Mouse (Mus musculus) liver, embryonic 11.5 days (tissue): ENCODE results near the gene Atp6v0e. TPM values are rescaled to one million over a fixed set of nuclear protein-coding genes. Genes with fewer than 3 reads are reported as not detected.

Experiments
- ATAC-seq: fragments of 200-750 bp; cut with Nextera tagmentation; replicated peaks from 2 replicates; pipeline ENCODE4 v1.8.0; 2017; ENCODE audit warnings: moderate number of reproducible peaks, mild to moderate bottlenecking, moderate TSS enrichment, moderate library complexity; ENCODE audit not compliant: low FRiP score
- DNase-seq: peaks from one replicate; pipeline ENCODE4 v3.0.0-alpha.2; 2017; ENCODE audit warnings: low spot score
- H3K27ac ChIP-seq: fragments of 300-500 bp; sonication (generic); 2 replicates; pipeline ENCODE4 v1.5.1; 2014; ENCODE audit warnings: mild to moderate bottlenecking, low read depth, low read length, control low read depth
- H3K27me3 ChIP-seq: fragments of 300-500 bp; sonication (generic); replicated peaks from 2 replicates; pipeline ENCODE4 v1.6.1; 2014; ENCODE audit warnings: low read length, mixed read lengths; ENCODE audit not compliant: control insufficient read depth, insufficient read depth
- H3K36me3 ChIP-seq: fragments of 300-500 bp; sonication (generic); 2 replicates; pipeline ENCODE4 v1.6.1; 2014; ENCODE audit warnings: mild to moderate bottlenecking, low read length, moderate library complexity, mixed read lengths; ENCODE audit not compliant: control insufficient read depth, insufficient read depth
- H3K4me1 ChIP-seq: fragments of 300-500 bp; sonication (generic); replicated peaks from 2 replicates; pipeline ENCODE4 v1.6.1; 2014; ENCODE audit warnings: low read length, mixed read lengths; ENCODE audit not compliant: control insufficient read depth, insufficient read depth
- H3K4me2 ChIP-seq: fragments of 300-500 bp; sonication (generic); 2 replicates; pipeline ENCODE4 v1.6.1; 2014; ENCODE audit warnings: mild to moderate bottlenecking, control low read depth, moderate library complexity
- H3K4me3 ChIP-seq: fragments of 300-500 bp; sonication (generic); 2 replicates; pipeline ENCODE4 v1.5.1; 2014; ENCODE audit warnings: low read depth, low read length, control low read depth
- H3K9ac ChIP-seq: fragments of 300-500 bp; sonication (generic); 2 replicates; pipeline ENCODE4 v1.6.1; 2014; ENCODE audit warnings: low read depth, low read length, control low read depth
- H3K9me3 ChIP-seq: fragments of 300-500 bp; sonication (generic); 2 replicates; pipeline ENCODE4 v1.6.1; 2016; ENCODE audit warnings: low read length, inconsistent platforms, mixed read lengths; ENCODE audit not compliant: control insufficient read depth
- WGBS: fragments of 180-500 bp; shearing (Covaris S2); extraction: QIAGEN DNeasy Blood & Tissue Kit; methylation state at CpG from one replicate; pipeline ENCODE4 v1.1.7; 2014; 5-methylcytosine and 5-hydroxymethylcytosine counted together
- polyA plus RNA-seq: library from polyadenylated mRNA; unstranded; fragments of >200 nt; fragmentation: Nextera tagmentation; extraction: Ambion mirVana; gene quantifications from 2 replicates; pipeline ENCODE4 v1.2.1, GENCODE M21; 2014

The Atp6v0e gene
- polyA plus RNA-seq, 1 experiment from 2014 or later: 245 TPM

- H3K4me1 ChIP-seq: no peaks in the 10 kb centered on the region
- no peak for DNase-seq
- no peak overlapping the region for H3K4me3 ChIP-seq
- peaks cover 15% of the 10 kb centered on the region; the same call in 1 of the 2 replicates for H3K36me3 ChIP-seq
- H3K4me2 ChIP-seq: no peak overlapping the region
- WGBS: 84% methylated on average over 5 of the region's 5 CpGs
- no peak overlapping the region for H3K9ac ChIP-seq
- H3K9me3 ChIP-seq: no peaks in the 10 kb centered on the region
- H3K27me3 ChIP-seq: no peaks in the 10 kb centered on the region
- no peak overlapping the region for H3K27ac ChIP-seq
- no peak for ATAC-seq
Observed at GRCm38 (mm10) chr17:26698846-26699245, 35.8 kb downstream of the Atp6v0e start.

GRCm38 (mm10) chr17:26699819-26700616, 37.0 kb downstream of the Atp6v0e start:
- no peaks in the 10 kb centered on the region for H3K4me1 ChIP-seq
- H3K27ac ChIP-seq: no peak overlapping the region
- H3K4me3 ChIP-seq: no peak overlapping the region
- DNase-seq (no peak), ATAC-seq (no peak)
- H3K27me3 ChIP-seq: no peaks in the 10 kb centered on the region
- peaks cover 15% of the 10 kb centered on the region; the same call in 1 of the 2 replicates for H3K36me3 ChIP-seq
- no peak overlapping the region for H3K9ac ChIP-seq
- H3K4me2 ChIP-seq: no peak overlapping the region
- 87% methylated on average over 10 of the region's 10 CpGs for WGBS
- H3K9me3 ChIP-seq: no peaks in the 10 kb centered on the region

- Histone ChIP-seq H3K4me2 (no peak overlapping the region), H3K27ac (no peak overlapping the region), H3K36me3 (peaks cover 13% of the 10 kb centered on the region; the same call in 1 of the 2 replicates), H3K4me1 (peaks cover 11% of the 10 kb centered on the region), H3K4me3 (no peak overlapping the region), H3K9me3 (no peaks in the 10 kb centered on the region), H3K27me3 (no peaks in the 10 kb centered on the region), H3K9ac (no peak overlapping the region)
- DNase-seq: no peak
- WGBS: 89% methylated on average over 13 of the region's 13 CpGs
- ATAC-seq: no peak
Observed at GRCm38 (mm10) chr17:26701565-26701964, 38.5 kb downstream of the Atp6v0e start.

GRCm38 (mm10) chr17:26702621-26703020, 39.6 kb downstream of the Atp6v0e start:
- Histone ChIP-seq H3K4me1 (peaks cover 21% of the 10 kb centered on the region), H3K9me3 (no peaks in the 10 kb centered on the region), H3K4me3 (no peak overlapping the region), H3K27me3 (no peaks in the 10 kb centered on the region), H3K9ac (no peak overlapping the region), H3K4me2 (no peak overlapping the region), H3K27ac (no peak overlapping the region), H3K36me3 (peaks cover 13% of the 10 kb centered on the region; the same call in 1 of the 2 replicates)
- ATAC-seq (no peak), DNase-seq (no peak)
- 82% methylated on average over 4 of the region's 4 CpGs for WGBS

- Histone ChIP-seq H3K9ac (no peak overlapping the region), H3K4me2 (no peak overlapping the region), H3K4me3 (no peak overlapping the region), H3K9me3 (no peaks in the 10 kb centered on the region), H3K36me3 (peaks cover 13% of the 10 kb centered on the region; the same call in 1 of the 2 replicates), H3K27me3 (no peaks in the 10 kb centered on the region), H3K4me1 (peaks cover 28% of the 10 kb centered on the region), H3K27ac (peak overlapping the region; percentile 7; the same call in 1 of the 2 replicates)
- no peak for ATAC-seq
- WGBS: 87% methylated on average over 4 of the region's 4 CpGs
- DNase-seq: no peak
Observed at GRCm38 (mm10) chr17:26703671-26704070, 40.6 kb downstream of the Atp6v0e start.

- Histone ChIP-seq H3K9ac (peak overlapping the region; percentile 3; the same call in 1 of the 2 replicates), H3K4me2 (peak overlapping the region; percentile 41)
Observed at GRCm38 (mm10) chr17:26705463-26706359, 42.7 kb downstream of the Atp6v0e start.

GRCm38 (mm10) chr17:26707066-26707465, 44.0 kb downstream of the Atp6v0e start:
- Histone ChIP-seq H3K9ac (peak overlapping the region; percentile 42; the same call in 1 of the 2 replicates), H3K4me1 (peaks cover 48% of the 10 kb centered on the region), H3K36me3 (no peaks in the 10 kb centered on the region; the same call in 1 of the 2 replicates), H3K27ac (peak overlapping the region; percentile 58), H3K27me3 (no peaks in the 10 kb centered on the region), H3K4me2 (peak overlapping the region; percentile 33), H3K9me3 (no peaks in the 10 kb centered on the region), H3K4me3 (no peak overlapping the region)
- DNase-seq: no peak
- WGBS: 52% methylated on average over 7 of the region's 7 CpGs
- peak; percentile 67 for ATAC-seq

More at GRCm38 (mm10) chr17:26705463-26706359, 42.7 kb downstream of the Atp6v0e start:
- no peaks in the 10 kb centered on the region for H3K27me3 ChIP-seq
- ATAC-seq (peak; percentile 56; the same call in 1 of the 2 replicates), DNase-seq (no peak)
- H3K9me3 ChIP-seq: no peaks in the 10 kb centered on the region
- H3K27ac ChIP-seq: peak overlapping the region; percentile 69
- H3K4me1 ChIP-seq: peaks cover 41% of the 10 kb centered on the region
- H3K4me3 ChIP-seq: no peak overlapping the region
- peaks cover 2% of the 10 kb centered on the region; the same call in 1 of the 2 replicates for H3K36me3 ChIP-seq
- WGBS: 61% methylated on average over 11 of the region's 11 CpGs

GRCm38 (mm10) chr17:26708499-26708898, 45.5 kb downstream of the Atp6v0e start:
- Histone ChIP-seq H3K9me3 (no peaks in the 10 kb centered on the region), H3K27ac (0 out of 2 replicates have a peak overlapping the region, but pooled peaks have one; percentile 84), H3K27me3 (no peaks in the 10 kb centered on the region), H3K9ac (no peak overlapping the region), H3K4me1 (peaks cover 48% of the 10 kb centered on the region), H3K4me2 (no peak overlapping the region), H3K4me3 (no peak overlapping the region), H3K36me3 (no peaks in the 10 kb centered on the region; the same call in 1 of the 2 replicates)
- DNase-seq: no peak
- no peak for ATAC-seq
